ENCODE assay signal across 7 mouse cellular contexts in the genomic region with DNA sequence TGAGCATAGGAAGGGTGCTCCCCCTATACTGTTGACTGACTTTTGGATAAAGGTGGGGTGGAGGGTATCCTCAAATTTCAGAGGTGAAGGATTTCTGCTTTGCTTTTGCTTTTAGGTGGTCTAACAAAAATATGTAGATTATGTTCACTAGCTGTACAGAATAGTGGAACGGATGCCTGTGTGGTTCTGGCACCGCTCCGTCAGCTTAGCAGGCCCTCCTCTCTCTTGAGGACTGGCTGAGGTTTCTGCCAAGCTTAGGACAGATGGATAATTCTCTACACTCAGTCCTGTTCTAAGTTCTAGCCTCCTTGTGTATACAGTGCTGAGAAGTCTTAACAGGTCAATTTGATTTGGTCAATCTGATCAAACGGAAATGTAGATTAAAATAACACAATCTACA. TPM values are rescaled to one million over a fixed set of nuclear protein-coding genes. Genes with fewer than 3 reads are reported as not detected.
DNase-seq lines count a peak whose midpoint lies in the region; ATAC-seq and TF ChIP-seq lines count a peak whose summit lies in the region.

No protein-coding gene starts in this region.

- H3K4me3 ChIP-seq in neural tube, embryonic 11.5 days (ENCODE audit: low read depth, low read length) = peak overlapping the region; percentile 54
- peak overlapping the region; percentile 60 for H3K4me3 ChIP-seq in embryonic facial prominence, embryonic 15.5 days (replicated peaks)
- H3K4me3 ChIP-seq in intestine, postnatal 0 days (ENCODE audit: low read depth, low read length) = peak overlapping the region; percentile 60
- peak overlapping the region; percentile 60 for H3K4me3 ChIP-seq in stomach, embryonic 14.5 days (ENCODE audit: low read depth, low read length)

- H3K9ac ChIP-seq in neural tube, embryonic 11.5 days (ENCODE audit: low read length) = no peak overlapping the region
- peak overlapping the region; percentile 45 for H3K9ac ChIP-seq in embryonic facial prominence, embryonic 15.5 days
- H3K9ac ChIP-seq in intestine, postnatal 0 days (ENCODE audit: low read depth, low read length) = peak overlapping the region; percentile 61
- H3K9ac ChIP-seq in stomach, embryonic 14.5 days (replicated peaks; ENCODE audit: low read depth, low read length) = peak overlapping the region; percentile 50

- no peak for TF ChIP-seq CTCF in intestine, postnatal 0 days (IDR thresholded peaks at IDR 0.05; ENCODE audit: low read depth)

- H3K4me2 ChIP-seq in neural tube, embryonic 11.5 days (ENCODE audit: low read depth) = peak overlapping the region; percentile 68
- H3K4me2 ChIP-seq in embryonic facial prominence, embryonic 15.5 days (replicated peaks) = peak overlapping the region; percentile 86
- H3K4me2 ChIP-seq in intestine, postnatal 0 days (replicated peaks; ENCODE audit: low read depth) = peak overlapping the region; percentile 82
- peak overlapping the region; percentile 94 for H3K4me2 ChIP-seq in stomach, embryonic 14.5 days (replicated peaks; ENCODE audit: low read depth, low read length)

- no peaks in the 10 kb centered on the region for H3K9me3 ChIP-seq in neural tube, embryonic 11.5 days (ENCODE audit: control insufficient read depth, low read length)
- H3K9me3 ChIP-seq in embryonic facial prominence, embryonic 15.5 days (replicated peaks) = no peaks in the 10 kb centered on the region
- no peaks in the 10 kb centered on the region for H3K9me3 ChIP-seq in intestine, postnatal 0 days (ENCODE audit: control insufficient read depth)
- H3K9me3 ChIP-seq in stomach, embryonic 14.5 days (ENCODE audit: control insufficient read depth, low read depth, low read length) = no peaks in the 10 kb centered on the region

- no peak for DNase-seq in neural tube, embryonic 11.5 days (ENCODE audit: low spot score)
- DNase-seq in neural tube, embryonic 10.5 days (ENCODE audit: extremely low spot score, low spot score) = no peak
- no peak for DNase-seq in frontal cortex, postnatal 36 days (ENCODE audit: low spot score in 2 of 2)

- H3K27me3 ChIP-seq in neural tube, embryonic 11.5 days (ENCODE audit: control insufficient read depth, insufficient read depth, low read length) = no peaks in the 10 kb centered on the region
- peaks cover 3% of the 10 kb centered on the region; the same call in 1 of the 2 replicates for H3K27me3 ChIP-seq in embryonic facial prominence, embryonic 15.5 days
- H3K27me3 ChIP-seq in intestine, postnatal 0 days (replicated peaks; ENCODE audit: control insufficient read depth, insufficient read depth, low read length) = no peaks in the 10 kb centered on the region
- H3K27me3 ChIP-seq in stomach, embryonic 14.5 days (ENCODE audit: control insufficient read depth, insufficient read depth, low read length) = peaks cover 2% of the 10 kb centered on the region; the same call in 1 of the 2 replicates

- peaks cover 11% of the 10 kb centered on the region for H3K36me3 ChIP-seq in neural tube, embryonic 11.5 days (ENCODE audit: control insufficient read depth, insufficient read depth, low read length)
- peaks cover 34% of the 10 kb centered on the region for H3K36me3 ChIP-seq in embryonic facial prominence, embryonic 15.5 days
- H3K36me3 ChIP-seq in intestine, postnatal 0 days (ENCODE audit: control insufficient read depth, insufficient read depth) = peaks cover 35% of the 10 kb centered on the region
- peaks cover 28% of the 10 kb centered on the region for H3K36me3 ChIP-seq in stomach, embryonic 14.5 days (ENCODE audit: control insufficient read depth, insufficient read depth, low read length)

- no peak for ATAC-seq in neural tube, embryonic 11.5 days (ENCODE audit: insufficient read depth, low FRiP score, low TSS enrichment)
- ATAC-seq in embryonic facial prominence, embryonic 15.5 days (ENCODE audit: insufficient number of reproducible peaks, low FRiP score, low TSS enrichment, low read depth) = no peak
- no peak for ATAC-seq in intestine, postnatal 0 days
- no peak for ATAC-seq in stomach, embryonic 14.5 days (ENCODE audit: insufficient number of reproducible peaks, insufficient read depth, low FRiP score, low read depth)
- no peak for ATAC-seq in granulocyte monocyte progenitor cell, adult 5-6 weeks (replicated peaks; ENCODE audit: poor library complexity, severe bottlenecking)

- H3K4me1 ChIP-seq in neural tube, embryonic 11.5 days (ENCODE audit: control insufficient read depth, insufficient read depth, low read length) = peaks cover 3% of the 10 kb centered on the region
- peaks cover 23% of the 10 kb centered on the region for H3K4me1 ChIP-seq in embryonic facial prominence, embryonic 15.5 days
- peaks cover 7% of the 10 kb centered on the region; the same call in 1 of the 2 replicates for H3K4me1 ChIP-seq in intestine, postnatal 0 days (replicated peaks; ENCODE audit: control insufficient read depth, insufficient read depth, low read length)
- H3K4me1 ChIP-seq in stomach, embryonic 14.5 days (ENCODE audit: control insufficient read depth, insufficient read depth, low read length) = 0 out of 2 replicates have a peak, but pooled peaks cover 15% of the 10 kb centered on the region

- WGBS in neural tube, embryonic 11.5 days = 72% methylated on average over 4 of the region's 4 CpGs
- WGBS in embryonic facial prominence, embryonic 15.5 days = 38% methylated on average over 4 of the region's 4 CpGs
- WGBS in intestine, postnatal 0 days = 42% methylated on average over 4 of the region's 4 CpGs
- 55% methylated on average over 4 of the region's 4 CpGs for WGBS in stomach, embryonic 14.5 days

- H3K27ac ChIP-seq in neural tube, embryonic 11.5 days (ENCODE audit: low read depth, low read length) = no peak overlapping the region
- H3K27ac ChIP-seq in embryonic facial prominence, embryonic 15.5 days (replicated peaks) = peak overlapping the region; percentile 86; the same call in 1 of the 2 replicates
- peak overlapping the region; percentile 94 for H3K27ac ChIP-seq in intestine, postnatal 0 days (ENCODE audit: low read depth, low read length)
- no peak overlapping the region; the same call in 1 of the 2 replicates for H3K27ac ChIP-seq in stomach, embryonic 14.5 days (ENCODE audit: low read length)

RNA-seq across cellular contexts. Expression of gene Cgref1, which starts 5.1 kb away (rescaled TPM):
- 8.6 and 9.1 TPM in 2 replicates for polyA plus RNA-seq in neural tube, embryonic 11.5 days (2014; fragmentation: Nextera tagmentation; extraction: Ambion mirVana)
- polyA plus RNA-seq in embryonic facial prominence, embryonic 15.5 days (2015; fragmentation: Nextera tagmentation; extraction: Ambion mirVana) = 32.1 and 34.0 TPM in 2 replicates
- polyA plus RNA-seq in intestine, postnatal 0 days (2015; fragmentation: Nextera tagmentation; extraction: Ambion mirVana) = 535 and 618 TPM in 2 replicates
- polyA plus RNA-seq in stomach, embryonic 14.5 days (2014; fragmentation: Nextera tagmentation; extraction: Ambion mirVana) = 5.7 and 6.4 TPM in 2 replicates
- not detected in 2 replicates for total RNA-seq in granulocyte monocyte progenitor cell, adult 5-6 weeks (2014; fragmentation: Nextera tagmentation)
- 0.62 TPM in 1 of 2 replicates, not detected in the other for total RNA-seq in granulocyte monocyte progenitor cell, adult 5-6 weeks (2017)

RNA-seq across cellular contexts. Expression of gene Preb, which starts 9.7 kb away (rescaled TPM):
- 101 and 108 TPM in 2 replicates for polyA plus RNA-seq in neural tube, embryonic 11.5 days (2014; fragmentation: Nextera tagmentation; extraction: Ambion mirVana)
- polyA plus RNA-seq in embryonic facial prominence, embryonic 15.5 days (2015; fragmentation: Nextera tagmentation; extraction: Ambion mirVana) = 125 and 130 TPM in 2 replicates
- 150 and 161 TPM in 2 replicates for polyA plus RNA-seq in intestine, postnatal 0 days (2015; fragmentation: Nextera tagmentation; extraction: Ambion mirVana)
- polyA plus RNA-seq in stomach, embryonic 14.5 days (2014; fragmentation: Nextera tagmentation; extraction: Ambion mirVana) = 102 and 104 TPM in 2 replicates
- 103 and 127 TPM in 2 replicates for total RNA-seq in granulocyte monocyte progenitor cell, adult 5-6 weeks (2014; fragmentation: Nextera tagmentation)
- 42.7 and 67.9 TPM in 2 replicates for total RNA-seq in granulocyte monocyte progenitor cell, adult 5-6 weeks (2017)

RNA-seq across cellular contexts. Expression of gene Tcf23, which starts 18.0 kb away (rescaled TPM):
- not detected in 2 replicates for polyA plus RNA-seq in neural tube, embryonic 11.5 days (2014; fragmentation: Nextera tagmentation; extraction: Ambion mirVana)
- 0.08 TPM in 1 of 2 replicates, not detected in the other for polyA plus RNA-seq in embryonic facial prominence, embryonic 15.5 days (2015; fragmentation: Nextera tagmentation; extraction: Ambion mirVana)
- polyA plus RNA-seq in intestine, postnatal 0 days (2015; fragmentation: Nextera tagmentation; extraction: Ambion mirVana) = 1.8 and 2.3 TPM in 2 replicates
- 0.50 and 0.55 TPM in 2 replicates for polyA plus RNA-seq in stomach, embryonic 14.5 days (2014; fragmentation: Nextera tagmentation; extraction: Ambion mirVana)
- total RNA-seq in granulocyte monocyte progenitor cell, adult 5-6 weeks (2014; fragmentation: Nextera tagmentation) = not detected in 2 replicates
- not detected in 2 replicates for total RNA-seq in granulocyte monocyte progenitor cell, adult 5-6 weeks (2017)

RNA-seq across cellular contexts. Expression of gene Khk, which starts 29.2 kb away (rescaled TPM):
- polyA plus RNA-seq in neural tube, embryonic 11.5 days (2014; fragmentation: Nextera tagmentation; extraction: Ambion mirVana) = 7.9 and 9.6 TPM in 2 replicates
- polyA plus RNA-seq in embryonic facial prominence, embryonic 15.5 days (2015; fragmentation: Nextera tagmentation; extraction: Ambion mirVana) = 23.8 and 25.6 TPM in 2 replicates
- 89.6 and 97.9 TPM in 2 replicates for polyA plus RNA-seq in intestine, postnatal 0 days (2015; fragmentation: Nextera tagmentation; extraction: Ambion mirVana)
- 19.2 and 24.2 TPM in 2 replicates for polyA plus RNA-seq in stomach, embryonic 14.5 days (2014; fragmentation: Nextera tagmentation; extraction: Ambion mirVana)
- 84.7 and 111 TPM in 2 replicates for total RNA-seq in granulocyte monocyte progenitor cell, adult 5-6 weeks (2014; fragmentation: Nextera tagmentation)
- 66.4 and 80.2 TPM in 2 replicates for total RNA-seq in granulocyte monocyte progenitor cell, adult 5-6 weeks (2017)

RNA-seq across cellular contexts. Expression of gene Emilin1, which starts 37.2 kb away (rescaled TPM):
- polyA plus RNA-seq in neural tube, embryonic 11.5 days (2014; fragmentation: Nextera tagmentation; extraction: Ambion mirVana) = 59.7 and 69.8 TPM in 2 replicates
- polyA plus RNA-seq in embryonic facial prominence, embryonic 15.5 days (2015; fragmentation: Nextera tagmentation; extraction: Ambion mirVana) = 244 and 254 TPM in 2 replicates
- polyA plus RNA-seq in intestine, postnatal 0 days (2015; fragmentation: Nextera tagmentation; extraction: Ambion mirVana) = 63.2 and 63.7 TPM in 2 replicates
- 208 and 230 TPM in 2 replicates for polyA plus RNA-seq in stomach, embryonic 14.5 days (2014; fragmentation: Nextera tagmentation; extraction: Ambion mirVana)
- 78.8 and 147 TPM in 2 replicates for total RNA-seq in granulocyte monocyte progenitor cell, adult 5-6 weeks (2014; fragmentation: Nextera tagmentation)
- total RNA-seq in granulocyte monocyte progenitor cell, adult 5-6 weeks (2017) = 124 and 152 TPM in 2 replicates

Comparison
In these comparisons a context has a peak if more than half of its experiments do, and no peak if none do; other contexts are left out.
1. H3K27ac ChIP-seq: peak in embryonic facial prominence, embryonic 15.5 days (single experiment) and intestine, postnatal 0 days (single experiment); none in neural tube, embryonic 11.5 days (single experiment) and stomach, embryonic 14.5 days (single experiment).
2. RNA of gene Cgref1, which starts 5.1 kb away (polyA plus RNA-seq): 535 to 618 TPM in intestine, postnatal 0 days; 32.1 to 34.0 TPM in embryonic facial prominence, embryonic 15.5 days, 8.6 to 9.1 TPM in neural tube, embryonic 11.5 days and 5.7 to 6.4 TPM in stomach, embryonic 14.5 days; every median in the first group is over 10 times any median in the second.
3. Peak in every context shown above with its lines, with median percentiles within 50 percentile points of each other: H3K4me2 ChIP-seq and H3K4me3 ChIP-seq.